Mouse (Mus musculus) thymus, postnatal 14 days (tissue): ENCODE measurements around the gene Neurl3.

Source experiments
- DNase-seq: peaks from one replicate; pipeline ENCODE4 v3.0.0; 2021

Gene Neurl3

DNA sequence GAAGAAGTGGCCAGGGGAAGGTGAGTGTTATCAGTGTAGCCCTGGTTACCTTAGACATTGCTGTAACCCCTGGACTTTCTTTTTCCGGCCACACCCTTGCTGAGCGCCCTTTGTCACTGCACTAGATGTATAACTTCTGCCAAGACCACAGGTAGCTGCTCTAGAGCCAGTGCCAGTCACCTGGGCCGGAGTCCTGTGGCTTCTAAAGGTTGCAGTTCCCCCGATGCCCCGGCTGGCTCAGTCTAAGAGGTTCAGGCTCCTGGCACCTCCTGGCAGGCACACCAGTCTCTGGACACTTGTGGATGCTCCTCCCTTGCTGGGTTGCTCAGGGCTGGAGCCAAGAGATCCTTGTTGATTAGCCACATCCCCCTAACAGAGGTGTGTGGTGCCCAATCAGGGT is at the start of gene Neurl3:
Gene Neurl3 (minus strand): TSS at position 225 of the 400 bp plus-strand sequence.
- DNase-seq: no peak

DNA sequence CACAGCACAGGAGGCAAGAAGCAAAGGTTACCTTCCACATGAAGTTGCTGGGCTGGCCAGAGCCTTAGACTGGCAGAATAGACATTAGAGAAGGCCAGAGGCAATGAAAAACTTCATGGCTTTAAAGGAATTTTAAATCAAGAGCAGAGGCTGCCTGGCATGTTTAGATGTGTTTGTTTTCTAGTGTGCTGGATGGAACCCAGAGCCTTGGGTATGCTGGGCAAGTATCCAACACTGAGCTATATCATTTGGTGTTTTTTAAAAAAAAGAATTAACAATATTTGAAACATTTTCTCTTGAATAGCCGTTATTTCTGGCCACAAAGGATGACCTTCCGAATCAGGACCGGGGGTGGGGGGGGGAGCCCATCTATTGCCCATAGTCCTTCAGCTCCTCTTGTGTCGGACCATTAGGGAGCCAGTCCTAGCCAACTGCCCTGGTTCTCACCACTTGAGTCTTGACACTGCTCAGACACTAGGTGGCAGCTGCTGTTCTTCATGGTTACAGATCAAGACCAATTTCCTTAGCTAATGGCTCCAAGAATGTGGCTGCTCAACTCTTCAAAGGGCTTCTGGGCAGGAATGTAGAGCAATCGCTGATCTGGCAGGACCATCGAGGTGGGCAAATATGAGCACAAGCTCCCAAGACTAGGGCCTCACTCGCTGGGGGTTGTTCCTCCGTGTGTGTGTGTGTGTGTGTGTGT is 49.4 kb upstream of the Neurl3 start:
- peak; percentile 36 for DNase-seq

DNA sequence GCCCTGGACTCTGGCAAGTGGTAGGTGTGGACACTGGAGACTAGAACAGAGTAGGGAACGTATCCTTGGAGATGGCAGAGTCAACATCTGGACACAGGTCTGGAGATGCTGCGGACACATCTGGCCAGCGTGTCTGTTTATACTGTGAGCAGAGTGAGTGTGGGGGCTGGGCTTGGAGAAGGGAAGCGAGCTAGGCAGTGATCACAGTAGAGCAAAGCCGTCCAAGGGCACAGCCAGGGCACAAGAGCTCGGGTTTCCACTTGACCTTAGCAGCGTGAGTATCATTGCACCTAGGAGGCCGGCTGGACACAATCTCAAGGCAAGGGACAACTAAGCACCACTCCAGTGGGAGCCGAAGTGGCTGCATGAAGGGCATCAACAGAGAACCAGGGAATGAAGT is 48.6 kb upstream of the Neurl3 start:
- no peak for DNase-seq

DNA sequence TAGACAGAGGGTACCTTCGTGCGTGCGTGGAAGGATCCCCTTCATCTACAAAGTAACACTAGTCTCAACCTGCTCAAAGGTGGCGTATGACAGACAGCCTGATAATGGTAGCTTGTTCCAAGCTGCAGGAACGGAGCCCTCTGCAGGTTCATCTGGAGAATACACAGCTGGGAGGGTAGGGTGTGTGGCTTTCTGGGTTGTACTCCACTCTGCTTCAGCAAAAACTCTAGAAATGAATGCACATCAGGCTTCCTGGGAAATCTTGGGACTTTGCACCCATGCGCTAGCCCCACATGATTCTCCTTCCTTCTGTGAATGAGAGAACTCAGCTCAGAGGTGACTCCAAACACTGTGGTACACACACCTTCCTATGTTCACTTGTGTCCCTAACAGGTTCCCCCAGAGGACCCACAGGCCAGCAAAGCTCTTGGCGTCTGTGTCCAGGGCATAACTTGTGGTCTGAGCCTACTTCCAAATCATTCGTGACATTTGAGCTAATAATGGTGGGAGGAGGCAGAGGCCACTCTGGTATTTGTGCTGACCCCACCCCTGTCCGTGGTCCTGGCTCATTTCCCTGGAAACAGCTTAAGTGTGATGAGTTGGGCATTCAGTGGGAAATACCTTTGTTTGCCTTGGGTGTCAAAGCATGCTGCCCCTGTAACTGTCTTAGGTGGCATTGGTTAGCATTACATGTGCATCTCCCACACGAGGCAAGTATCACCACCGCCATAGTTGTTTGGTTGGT is 47.5 kb upstream of the Neurl3 start:
- peak; percentile 43 for DNase-seq

DNA sequence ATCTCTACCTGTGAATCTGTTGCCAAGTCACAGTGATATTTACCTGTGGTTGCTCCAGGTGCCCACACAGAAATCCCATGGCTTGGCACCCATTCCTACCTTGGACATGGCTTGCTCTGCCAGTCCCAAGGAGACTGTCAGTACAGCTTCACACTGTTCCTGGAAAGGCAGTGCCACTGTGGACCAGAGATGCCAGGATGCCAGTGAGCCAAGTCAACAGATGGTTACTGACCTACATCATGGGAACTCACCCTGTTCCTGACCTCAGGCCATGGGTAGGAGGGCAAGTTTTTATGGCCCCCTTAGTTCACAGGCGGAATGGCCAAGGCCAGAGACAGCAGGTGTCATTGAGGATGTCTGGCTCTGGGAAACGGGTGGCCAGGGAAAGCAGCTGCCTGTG is 46.7 kb upstream of the Neurl3 start:
- no peak for DNase-seq

DNA sequence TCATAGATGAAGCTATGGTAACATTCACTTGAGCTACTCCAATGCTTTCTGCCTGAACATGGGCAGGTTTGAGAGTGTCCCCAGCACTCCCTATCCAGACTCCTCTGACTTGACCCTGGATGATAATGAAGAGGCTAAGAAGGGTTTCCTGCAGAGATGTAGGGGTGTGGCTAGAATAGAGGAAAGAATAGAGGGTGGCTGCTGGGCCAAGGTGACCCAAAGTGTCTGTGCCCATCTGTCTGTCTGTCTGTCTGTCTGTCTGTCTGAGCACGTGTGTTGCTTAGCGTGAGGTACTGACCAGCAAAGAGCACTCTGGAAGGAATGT is 41.3 kb upstream of the Neurl3 start:
- no peak for DNase-seq

DNA sequence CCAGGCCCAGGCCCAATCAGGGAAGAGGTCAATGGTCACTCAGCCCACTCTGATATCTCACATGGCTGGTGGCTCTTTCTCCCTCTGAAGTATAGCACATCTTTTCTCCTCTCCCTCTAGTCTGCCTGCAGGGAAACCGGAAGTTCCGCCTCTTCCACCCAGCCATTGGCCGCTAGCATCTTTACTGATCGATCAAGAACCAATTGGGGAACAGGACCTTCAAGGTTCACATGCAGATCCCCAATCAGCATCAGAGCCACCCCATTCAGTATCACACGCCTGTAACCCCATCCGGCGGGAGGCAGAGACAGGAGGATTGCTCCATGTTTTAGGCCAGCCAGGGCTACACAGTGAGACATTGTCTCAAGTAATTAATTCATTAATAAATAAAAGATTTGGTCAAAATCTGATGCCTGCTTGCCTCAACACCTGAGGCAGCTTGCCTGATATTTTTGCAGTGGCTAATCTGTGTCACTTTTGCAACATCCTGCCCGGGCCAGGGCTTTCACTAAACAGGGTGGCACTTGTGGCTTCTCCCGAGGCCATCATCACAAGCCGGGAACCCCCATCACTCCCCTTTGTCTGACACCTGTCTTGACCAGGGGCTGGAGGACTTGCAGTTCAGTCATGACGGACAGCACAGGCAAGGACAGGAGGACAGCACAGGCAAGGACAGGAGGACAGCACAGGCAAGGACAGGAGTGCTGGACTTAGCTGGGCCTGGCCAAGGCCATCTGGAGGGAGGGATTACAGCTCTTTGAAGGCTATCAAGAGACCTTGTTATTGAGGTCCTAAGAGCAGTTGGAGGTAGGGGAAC is 40.7 kb upstream of the Neurl3 start:
- peak; percentile 42 for DNase-seq

DNA sequence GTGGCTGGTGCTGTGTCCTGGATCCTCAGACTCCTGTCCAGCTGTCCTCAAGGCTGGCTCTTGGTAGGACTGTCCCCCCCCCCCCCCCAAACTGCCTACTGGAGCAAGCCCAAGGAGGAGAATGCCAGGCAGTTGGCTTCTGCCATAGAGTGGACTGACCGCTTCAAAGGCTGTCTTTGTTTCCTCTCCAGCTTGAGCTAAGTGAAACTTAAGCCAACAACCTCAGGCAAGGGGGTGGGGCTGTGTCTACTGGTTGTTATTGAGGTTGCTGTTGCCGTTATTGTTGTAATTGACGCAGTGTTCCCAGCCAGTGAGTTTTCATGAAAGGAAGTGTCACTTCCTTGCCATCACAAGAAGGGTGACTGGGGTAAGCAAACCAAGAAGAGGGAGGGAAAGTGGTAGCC is 35.0 kb upstream of the Neurl3 start:
- peak; percentile 33 for DNase-seq

DNA sequence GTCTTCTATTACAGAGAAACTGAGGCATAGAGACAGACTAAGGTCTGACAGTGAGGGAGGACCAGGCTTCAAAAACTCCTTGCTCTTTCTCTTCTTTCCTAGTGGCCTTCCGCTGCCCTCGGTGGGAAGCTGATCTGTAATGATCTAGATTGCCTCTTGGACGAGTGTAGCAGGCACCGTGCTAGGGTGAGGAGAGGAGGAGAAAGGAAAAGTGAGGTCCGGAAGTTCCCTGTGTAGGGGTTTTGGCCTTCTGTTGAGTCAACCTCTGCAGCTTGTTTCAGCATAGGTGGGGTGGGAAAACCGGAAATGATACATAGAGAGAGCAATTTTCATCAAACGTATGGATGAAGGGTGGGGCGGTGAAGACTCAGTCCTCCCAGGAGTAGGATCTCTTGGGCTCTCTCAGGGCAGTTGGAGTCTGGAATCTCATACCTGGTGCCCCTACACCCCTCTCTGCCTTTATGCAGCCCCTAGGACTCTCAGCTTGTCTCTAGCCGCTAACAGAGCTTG is 34.5 kb upstream of the Neurl3 start:
- DNase-seq: peak; percentile 26

DNA sequence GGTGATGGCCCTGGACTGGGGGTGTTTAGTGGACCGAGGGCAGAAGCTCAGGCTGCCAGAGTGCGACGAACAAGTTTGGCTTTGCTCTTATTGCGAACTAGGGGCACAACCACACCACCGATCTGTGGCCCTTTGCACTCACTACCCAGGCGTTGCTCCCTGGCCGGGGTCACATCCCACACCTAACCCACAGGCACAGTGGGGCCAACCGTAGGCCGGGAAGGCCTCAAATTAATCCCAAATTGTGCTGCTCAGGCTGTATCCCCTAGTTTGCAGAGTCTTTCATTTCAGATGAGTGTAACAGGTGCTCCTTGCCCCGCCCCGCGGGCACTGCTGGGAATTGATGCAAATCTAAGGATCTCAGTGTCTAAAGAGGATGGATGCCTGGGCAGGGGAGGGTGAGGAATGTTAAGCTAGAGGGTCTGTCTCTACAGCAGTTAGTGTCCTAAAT is 34.0 kb upstream of the Neurl3 start:
- DNase-seq: peak; percentile 43

DNA sequence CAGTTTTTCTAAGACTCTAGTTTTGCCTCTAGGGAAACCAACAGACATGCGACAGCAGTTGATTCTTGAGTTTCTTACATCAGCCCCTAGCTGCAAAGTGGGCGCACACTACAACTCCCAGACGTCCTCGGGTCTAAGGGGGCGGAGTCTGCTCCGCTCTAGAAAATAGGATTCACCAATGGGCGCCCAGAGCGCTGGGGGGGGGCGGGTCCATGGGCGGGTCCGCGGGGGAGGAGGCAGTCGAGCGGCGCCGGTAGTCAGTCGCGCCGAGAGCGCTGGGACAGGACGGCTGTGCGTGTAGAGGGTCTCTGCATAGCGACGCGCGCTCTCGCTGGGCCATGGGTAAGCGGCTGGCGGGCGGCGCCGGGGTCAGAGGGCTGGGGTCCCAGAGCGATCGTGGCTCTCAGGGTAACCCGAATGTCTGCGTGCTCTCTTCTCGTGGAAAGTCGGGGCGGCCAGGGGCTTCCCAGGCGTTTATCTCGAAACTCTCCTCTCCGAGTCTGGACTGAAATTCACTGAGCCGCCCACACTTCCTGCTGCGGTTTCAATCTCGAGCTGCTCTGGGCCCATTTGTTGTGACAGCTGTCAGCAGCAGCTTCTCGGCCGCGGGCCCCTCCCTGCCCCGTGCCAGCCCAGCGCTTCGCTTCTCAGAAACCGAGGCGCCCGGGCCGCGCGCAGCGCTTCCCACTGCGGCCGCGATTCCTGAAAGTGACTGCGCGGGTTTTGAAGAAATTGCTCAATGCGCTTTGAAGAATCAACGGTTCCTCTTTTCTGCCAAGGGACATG is 33.2 kb upstream of the Neurl3 start, which contains the start of gene Arid5a:
Gene Arid5a (plus strand): TSS at position 239 of the 786 bp plus-strand sequence.
- DNase-seq: peak; percentile 92

DNA sequence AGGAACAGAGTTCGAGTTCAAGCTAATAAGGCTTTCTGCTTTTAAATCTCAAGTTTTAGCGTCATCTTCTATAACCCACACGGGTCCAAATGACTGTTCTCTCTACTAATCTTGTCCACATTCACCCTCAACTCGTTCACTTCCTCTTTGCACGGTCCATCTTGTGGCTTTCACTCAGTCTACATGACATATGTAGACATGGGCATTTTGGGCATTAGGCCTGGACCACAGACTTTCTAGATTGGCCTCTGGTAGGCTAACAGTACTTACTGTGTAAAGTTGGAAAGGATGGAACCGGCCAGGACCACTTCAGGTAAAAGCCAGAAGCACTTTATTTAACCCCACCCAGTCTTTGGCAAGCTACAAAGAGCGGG is 32.6 kb upstream of the Neurl3 start:
- no peak for DNase-seq

DNA sequence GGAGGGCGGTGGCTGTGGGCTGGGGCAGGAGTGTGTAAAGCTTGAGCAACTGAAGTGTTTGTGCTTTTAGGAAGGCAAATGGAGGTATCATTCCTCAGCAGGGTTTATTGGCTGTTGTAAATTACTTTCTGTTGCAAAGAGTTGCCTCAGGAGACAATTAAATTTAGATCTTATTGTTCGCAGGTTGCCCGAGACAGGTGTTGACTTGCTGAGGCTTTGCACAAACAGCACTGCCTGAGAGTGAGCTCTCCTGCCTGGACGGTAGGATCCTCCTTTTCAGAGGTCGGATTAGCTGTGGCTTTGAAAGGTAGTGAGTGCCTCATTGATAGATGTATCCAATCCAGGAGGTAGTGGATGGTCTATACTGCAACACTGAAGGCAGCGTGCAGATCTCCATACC is 31.6 kb upstream of the Neurl3 start:
- no peak for DNase-seq

DNA sequence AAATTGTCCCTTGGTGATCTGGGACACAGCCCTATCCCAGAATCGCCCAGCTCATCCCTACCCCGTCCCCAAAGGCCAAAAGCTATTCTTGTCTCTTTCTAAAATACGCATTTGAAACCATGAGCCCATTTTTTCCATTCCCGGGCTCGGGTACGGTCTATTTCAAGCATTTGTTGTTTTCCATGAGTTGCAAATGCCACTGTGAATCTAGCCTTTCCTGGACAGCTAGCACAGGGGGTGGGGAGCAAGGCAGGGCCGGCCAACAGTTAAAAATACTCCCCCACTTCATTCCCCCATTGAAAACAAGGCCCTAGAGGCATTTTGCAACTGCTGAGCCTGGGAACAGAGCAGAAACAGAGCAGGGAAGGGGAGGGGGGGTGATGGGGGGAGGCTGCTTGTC is 30.3 kb upstream of the Neurl3 start:
- no peak for DNase-seq

DNA sequence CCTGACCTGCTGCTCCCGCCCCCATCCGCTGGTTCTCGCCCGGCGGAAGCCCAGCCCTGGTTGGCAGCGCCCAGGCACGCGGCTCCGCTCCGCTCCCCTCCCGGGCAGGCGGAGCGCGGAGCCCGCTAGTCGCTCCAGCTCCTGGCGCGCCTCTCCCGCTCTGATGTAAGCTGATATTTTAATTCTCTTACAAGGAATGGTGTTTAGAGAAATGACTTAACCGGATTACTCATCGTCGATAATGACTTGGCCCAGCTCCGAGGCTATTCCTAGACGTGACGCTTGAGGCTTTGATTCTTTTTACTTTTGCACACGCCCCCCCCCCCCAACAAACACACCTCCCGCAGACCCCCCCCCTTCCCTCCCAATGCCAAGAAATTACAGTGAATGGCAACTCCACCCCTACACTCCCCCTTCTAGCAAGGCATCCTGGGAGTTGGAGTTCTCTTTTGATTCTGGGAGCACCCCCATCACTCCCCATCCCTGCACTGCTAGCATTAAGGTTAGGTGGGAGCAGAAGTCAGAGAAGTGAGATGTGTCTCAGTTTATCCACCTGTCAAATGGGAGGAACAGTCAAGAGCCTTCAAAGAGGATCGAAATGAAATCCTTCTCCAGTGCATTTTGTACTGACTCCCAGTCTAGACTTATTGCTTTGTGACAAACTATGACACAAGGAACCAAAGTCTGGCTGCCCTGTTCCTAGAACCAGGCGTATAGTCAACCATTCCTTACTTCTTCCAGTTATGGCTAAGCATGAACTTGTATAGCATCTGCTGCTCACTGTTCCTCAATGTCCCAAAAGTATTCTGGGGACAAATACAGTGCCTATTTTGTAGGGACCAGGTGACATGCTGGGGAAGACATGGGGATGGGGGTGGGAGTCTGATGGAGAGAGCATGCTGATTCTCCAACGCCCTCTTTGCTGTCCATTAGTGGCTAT is 29.2 kb upstream of the Neurl3 start:
- DNase-seq: peak; percentile 57

DNA sequence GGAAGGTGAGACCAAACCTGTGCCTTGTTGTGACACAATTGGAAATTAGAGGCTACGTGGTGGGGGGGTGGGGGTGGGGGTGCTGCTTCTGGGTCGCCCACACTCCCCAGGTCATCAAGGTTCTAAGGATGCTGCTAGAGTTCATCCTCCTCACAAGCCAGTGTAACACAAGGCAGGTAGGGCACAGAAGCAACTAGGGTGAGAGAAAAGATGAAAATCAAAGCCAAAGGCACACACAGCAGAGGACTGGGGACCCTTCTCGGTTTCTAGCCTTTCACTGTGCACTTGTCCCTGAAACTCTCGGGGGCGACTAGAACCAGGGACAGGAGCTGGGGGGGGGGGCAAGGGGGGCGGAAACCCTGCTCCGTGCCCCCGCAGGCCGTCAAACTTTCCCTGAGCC is 28.5 kb upstream of the Neurl3 start:
- DNase-seq: no peak

DNA sequence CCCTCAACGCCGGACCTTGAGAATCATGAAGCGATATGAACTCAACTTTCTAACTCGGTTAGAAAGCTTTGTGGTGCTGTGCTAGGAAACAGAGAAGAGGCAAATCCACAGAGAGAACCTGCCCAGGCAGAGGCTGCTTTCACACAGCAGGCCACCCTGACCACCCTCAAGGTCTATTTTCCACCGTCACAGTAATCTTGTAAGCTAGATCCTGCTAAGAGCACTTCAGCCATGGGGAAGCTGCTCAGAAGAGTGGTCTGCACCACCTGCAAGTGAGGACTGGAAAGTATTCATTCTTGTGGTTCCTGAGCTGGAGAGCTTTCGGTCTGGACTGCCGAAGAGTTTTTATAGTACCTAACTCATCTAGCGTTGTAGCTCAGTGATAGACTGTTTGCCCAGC is 27.8 kb upstream of the Neurl3 start:
- DNase-seq: no peak

DNA sequence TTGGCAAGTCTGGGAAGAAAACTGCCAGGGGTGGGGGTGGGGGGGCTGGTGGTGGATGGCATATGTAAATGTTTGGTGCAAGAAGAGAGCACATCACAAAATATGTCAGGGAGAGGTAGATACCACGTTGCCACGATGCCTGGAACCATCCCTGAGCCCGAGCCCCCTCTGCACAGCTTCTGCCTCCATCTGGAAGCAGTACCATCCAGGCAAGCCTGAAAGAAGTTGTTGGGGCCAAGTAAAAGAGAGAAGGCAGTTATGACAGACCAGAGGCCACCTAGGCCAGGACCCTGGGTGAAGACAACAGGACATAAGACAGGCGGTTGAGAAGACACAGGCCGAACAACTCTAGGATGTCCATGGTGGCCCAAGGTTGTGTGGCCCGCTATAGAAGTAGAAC is 26.0 kb upstream of the Neurl3 start:
- no peak for DNase-seq

DNA sequence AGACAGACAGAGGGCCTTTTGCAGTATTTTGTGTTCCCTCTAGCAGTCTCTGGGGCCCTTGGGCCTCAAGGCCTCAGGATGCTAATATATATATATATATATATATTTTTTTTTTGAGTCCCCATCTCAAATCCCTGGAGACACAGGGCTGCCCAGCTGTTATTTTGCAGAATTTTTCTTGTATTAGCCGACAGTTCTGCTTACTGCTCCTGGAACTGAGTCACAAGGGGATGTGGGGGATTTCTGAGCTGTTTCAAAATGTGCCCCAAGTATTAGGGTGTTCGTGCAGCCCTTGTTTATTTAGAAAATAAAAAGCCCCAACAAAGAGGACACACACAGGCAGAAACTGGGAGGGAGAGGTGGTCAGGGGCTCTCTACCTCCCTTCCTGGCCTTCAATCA is 25.2 kb upstream of the Neurl3 start:
- no peak for DNase-seq

DNA sequence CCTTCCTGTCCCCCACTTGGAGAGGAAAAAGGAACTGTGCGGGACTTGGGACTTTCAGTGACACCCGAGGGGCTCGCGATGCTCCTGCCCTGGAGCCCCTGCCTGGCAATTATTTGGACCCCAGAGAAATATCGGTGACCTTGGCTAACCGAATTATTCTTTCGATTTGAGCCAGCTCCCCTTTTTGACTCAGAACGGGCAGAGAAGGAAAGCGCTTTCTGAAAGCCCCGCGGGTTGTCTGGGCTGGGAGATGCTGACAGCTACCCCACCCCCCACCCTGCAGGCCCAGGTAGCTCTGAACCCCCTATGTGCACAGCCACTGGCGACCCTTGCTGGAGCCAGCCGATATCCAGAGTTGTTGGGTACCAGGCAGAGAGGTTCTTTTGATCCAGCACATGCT is 24.6 kb upstream of the Neurl3 start:
- DNase-seq: no peak

DNA sequence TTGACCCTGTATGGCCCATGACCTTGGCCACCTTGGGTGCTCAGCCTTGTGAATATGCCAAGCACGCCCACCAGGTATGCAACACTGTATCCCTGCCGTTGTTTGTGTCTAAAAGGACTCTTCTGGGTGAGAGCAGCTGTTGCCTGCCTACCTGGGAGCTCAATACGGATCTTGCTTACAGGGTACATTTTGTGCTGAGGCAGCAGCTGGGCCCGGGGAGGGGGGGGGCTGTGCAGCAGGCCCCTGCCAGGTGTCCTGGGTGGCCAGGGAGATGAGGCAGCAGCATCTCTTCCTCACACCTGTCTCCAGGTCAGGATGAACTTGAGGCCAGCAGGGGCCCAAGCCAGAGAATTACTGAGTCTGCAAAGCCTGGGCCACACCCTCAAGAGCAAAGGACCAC is 23.6 kb upstream of the Neurl3 start:
- no peak for DNase-seq
